Mouse (Mus musculus): ENCODE data around the gene Ror1. TPM values are rescaled to one million over a fixed set of nuclear protein-coding genes. Genes with fewer than 3 reads are reported as not detected.

Ror1 gene
- polyA plus RNA-seq, 1 experiment from 2014 or later: 0.47 TPM

GRCm38 (mm10) chr4:100252646-100253045 is 157.1 kb downstream of the Ror1 start:
- Histone ChIP-seq H3K27me3 (ENCODE audit: control insufficient read depth, insufficient read depth, low read length) (no peaks in the 10 kb centered on the region), H3K9me3 (ENCODE audit: control insufficient read depth, low read length) (no peaks in the 10 kb centered on the region), H3K27ac (ENCODE audit: low read depth, low read length) (no peak overlapping the region), H3K4me2 (ENCODE audit: low read depth, low read length) (no peak overlapping the region), H3K4me3 (ENCODE audit: low read depth, low read length) (no peak overlapping the region), H3K9ac (replicated peaks; ENCODE audit: low read depth, low read length) (no peak overlapping the region), H3K36me3 (ENCODE audit: control insufficient read depth, insufficient read depth, low read length) (no peaks in the 10 kb centered on the region), H3K4me1 (ENCODE audit: control insufficient read depth, insufficient read depth, low read length) (no peaks in the 10 kb centered on the region)
- WGBS: 83% methylated on average over 10 of the region's 10 CpGs
- ATAC-seq (ENCODE audit: low read depth): no peak

- WGBS: 85% methylated on average over 9 of the region's 9 CpGs
These were observed 157.8 kb downstream of the Ror1 start for GRCm38 (mm10) chr4:100253401-100253800.

GRCm38 (mm10) chr4:100253831-100254230 is 158.2 kb downstream of the Ror1 start:
- Histone ChIP-seq H3K27ac (ENCODE audit: low read depth, low read length) (no peak overlapping the region), H3K4me2 (ENCODE audit: low read depth, low read length) (no peak overlapping the region), H3K9me3 (ENCODE audit: control insufficient read depth, low read length) (no peaks in the 10 kb centered on the region), H3K4me3 (ENCODE audit: low read depth, low read length) (no peak overlapping the region), H3K27me3 (ENCODE audit: control insufficient read depth, insufficient read depth, low read length) (no peaks in the 10 kb centered on the region), H3K4me1 (ENCODE audit: control insufficient read depth, insufficient read depth, low read length) (no peaks in the 10 kb centered on the region), H3K9ac (replicated peaks; ENCODE audit: low read depth, low read length) (no peak overlapping the region), H3K36me3 (ENCODE audit: control insufficient read depth, insufficient read depth, low read length) (no peaks in the 10 kb centered on the region)
- WGBS: 72% methylated on average over 7 of the region's 7 CpGs
- no peak for ATAC-seq (ENCODE audit: low read depth)

More at GRCm38 (mm10) chr4:100253401-100253800, 157.8 kb downstream of the Ror1 start:
- no peak for ATAC-seq (ENCODE audit: low read depth)
- no peak overlapping the region for H3K4me2 ChIP-seq (ENCODE audit: low read depth, low read length)
- H3K4me1 ChIP-seq (ENCODE audit: control insufficient read depth, insufficient read depth, low read length): no peaks in the 10 kb centered on the region
- no peaks in the 10 kb centered on the region for H3K9me3 ChIP-seq (ENCODE audit: control insufficient read depth, low read length)
- no peak overlapping the region for H3K9ac ChIP-seq (replicated peaks; ENCODE audit: low read depth, low read length)
- H3K4me3 ChIP-seq (ENCODE audit: low read depth, low read length): no peak overlapping the region
- H3K27me3 ChIP-seq (ENCODE audit: control insufficient read depth, insufficient read depth, low read length): no peaks in the 10 kb centered on the region
- H3K27ac ChIP-seq (ENCODE audit: low read depth, low read length): no peak overlapping the region
- H3K36me3 ChIP-seq (ENCODE audit: control insufficient read depth, insufficient read depth, low read length): no peaks in the 10 kb centered on the region

- Histone ChIP-seq H3K27me3 (ENCODE audit: control insufficient read depth, insufficient read depth, low read length) (no peaks in the 10 kb centered on the region), H3K36me3 (ENCODE audit: control insufficient read depth, insufficient read depth, low read length) (no peaks in the 10 kb centered on the region), H3K9ac (replicated peaks; ENCODE audit: low read depth, low read length) (no peak overlapping the region), H3K9me3 (ENCODE audit: control insufficient read depth, low read length) (no peaks in the 10 kb centered on the region), H3K27ac (ENCODE audit: low read depth, low read length) (no peak overlapping the region), H3K4me2 (ENCODE audit: low read depth, low read length) (no peak overlapping the region), H3K4me3 (ENCODE audit: low read depth, low read length) (no peak overlapping the region), H3K4me1 (ENCODE audit: control insufficient read depth, insufficient read depth, low read length) (no peaks in the 10 kb centered on the region)
- ATAC-seq (ENCODE audit: low read depth): no peak
- WGBS: 82% methylated on average over 5 of the region's 5 CpGs
These were observed 162.9 kb downstream of the Ror1 start for GRCm38 (mm10) chr4:100258462-100258861.

GRCm38 (mm10) chr4:100263917-100264316 is 168.3 kb downstream of the Ror1 start:
- Histone ChIP-seq H3K4me1 (ENCODE audit: control insufficient read depth, insufficient read depth, low read length) (no peaks in the 10 kb centered on the region), H3K27me3 (ENCODE audit: control insufficient read depth, insufficient read depth, low read length) (no peaks in the 10 kb centered on the region), H3K36me3 (ENCODE audit: control insufficient read depth, insufficient read depth, low read length) (no peaks in the 10 kb centered on the region), H3K9ac (replicated peaks; ENCODE audit: low read depth, low read length) (no peak overlapping the region), H3K9me3 (ENCODE audit: control insufficient read depth, low read length) (no peaks in the 10 kb centered on the region), H3K27ac (ENCODE audit: low read depth, low read length) (no peak overlapping the region), H3K4me2 (ENCODE audit: low read depth, low read length) (no peak overlapping the region), H3K4me3 (ENCODE audit: low read depth, low read length) (no peak overlapping the region)
- WGBS: 95% methylated on average over 1 of the region's 1 CpGs
- ATAC-seq (ENCODE audit: low read depth): no peak

GRCm38 (mm10) chr4:100271059-100271735 is 175.6 kb downstream of the Ror1 start:
- no peak overlapping the region for H3K27ac ChIP-seq (ENCODE audit: low read depth, low read length)
- ATAC-seq (ENCODE audit: low read depth): no peak
- no peaks in the 10 kb centered on the region for H3K9me3 ChIP-seq (ENCODE audit: control insufficient read depth, low read length)
- H3K9ac ChIP-seq (replicated peaks; ENCODE audit: low read depth, low read length): no peak overlapping the region
- 87% methylated on average over 10 of the region's 10 CpGs for WGBS
- H3K4me2 ChIP-seq (ENCODE audit: low read depth, low read length): no peak overlapping the region
- H3K4me1 ChIP-seq (ENCODE audit: control insufficient read depth, insufficient read depth, low read length): no peaks in the 10 kb centered on the region
- no peak overlapping the region for H3K4me3 ChIP-seq (ENCODE audit: low read depth, low read length)
- no peaks in the 10 kb centered on the region for H3K36me3 ChIP-seq (ENCODE audit: control insufficient read depth, insufficient read depth, low read length)
- no peaks in the 10 kb centered on the region for H3K27me3 ChIP-seq (ENCODE audit: control insufficient read depth, insufficient read depth, low read length)

GRCm38 (mm10) chr4:100271736-100272127 is 176.1 kb downstream of the Ror1 start:
- H3K36me3 ChIP-seq (ENCODE audit: control insufficient read depth, insufficient read depth, low read length): no peaks in the 10 kb centered on the region
- no peaks in the 10 kb centered on the region for H3K27me3 ChIP-seq (ENCODE audit: control insufficient read depth, insufficient read depth, low read length)
- H3K4me1 ChIP-seq (ENCODE audit: control insufficient read depth, insufficient read depth, low read length): no peaks in the 10 kb centered on the region
- no peak overlapping the region for H3K27ac ChIP-seq (ENCODE audit: low read depth, low read length)
- ATAC-seq (ENCODE audit: low read depth): no peak
- no peaks in the 10 kb centered on the region for H3K9me3 ChIP-seq (ENCODE audit: control insufficient read depth, low read length)
- H3K4me3 ChIP-seq (ENCODE audit: low read depth, low read length): no peak overlapping the region
- H3K9ac ChIP-seq (replicated peaks; ENCODE audit: low read depth, low read length): no peak overlapping the region
- H3K4me2 ChIP-seq (ENCODE audit: low read depth, low read length): no peak overlapping the region
- 77% methylated on average over 6 of the region's 6 CpGs for WGBS

- H3K9ac ChIP-seq (replicated peaks; ENCODE audit: low read depth, low read length): no peak overlapping the region
- H3K4me2 ChIP-seq (ENCODE audit: low read depth, low read length): no peak overlapping the region
- no peak for ATAC-seq (ENCODE audit: low read depth)
- H3K4me3 ChIP-seq (ENCODE audit: low read depth, low read length): no peak overlapping the region
- no peak overlapping the region for H3K27ac ChIP-seq (ENCODE audit: low read depth, low read length)
- no peaks in the 10 kb centered on the region for H3K4me1 ChIP-seq (ENCODE audit: control insufficient read depth, insufficient read depth, low read length)
- H3K9me3 ChIP-seq (ENCODE audit: control insufficient read depth, low read length): no peaks in the 10 kb centered on the region
- WGBS: 83% methylated on average over 3 of the region's 3 CpGs
- no peaks in the 10 kb centered on the region for H3K27me3 ChIP-seq (ENCODE audit: control insufficient read depth, insufficient read depth, low read length)
- H3K36me3 ChIP-seq (ENCODE audit: control insufficient read depth, insufficient read depth, low read length): no peaks in the 10 kb centered on the region
These were observed 177.8 kb downstream of the Ror1 start for GRCm38 (mm10) chr4:100273356-100273755.

- no peak for ATAC-seq (ENCODE audit: low read depth)
These were observed 178.4 kb downstream of the Ror1 start for GRCm38 (mm10) chr4:100273807-100274480.

More at GRCm38 (mm10) chr4:100273807-100274480, 178.4 kb downstream of the Ror1 start:
- no peak overlapping the region for H3K27ac ChIP-seq (ENCODE audit: low read depth, low read length)
- no peak overlapping the region for H3K4me3 ChIP-seq (ENCODE audit: low read depth, low read length)
- 94% methylated on average over 4 of the region's 4 CpGs for WGBS
- no peak overlapping the region for H3K9ac ChIP-seq (replicated peaks; ENCODE audit: low read depth, low read length)
- H3K36me3 ChIP-seq (ENCODE audit: control insufficient read depth, insufficient read depth, low read length): no peaks in the 10 kb centered on the region
- H3K4me2 ChIP-seq (ENCODE audit: low read depth, low read length): no peak overlapping the region
- no peaks in the 10 kb centered on the region for H3K9me3 ChIP-seq (ENCODE audit: control insufficient read depth, low read length)
- no peaks in the 10 kb centered on the region for H3K27me3 ChIP-seq (ENCODE audit: control insufficient read depth, insufficient read depth, low read length)
- no peaks in the 10 kb centered on the region for H3K4me1 ChIP-seq (ENCODE audit: control insufficient read depth, insufficient read depth, low read length)
